ENCODE assay signal across 8 mouse cellular contexts in genomic region chr12:84285593-84285968, GRCm38 (mm10). TPM values are rescaled to one million over a fixed set of nuclear protein-coding genes. Genes with fewer than 3 reads are reported as not detected.
DNase-seq lines count a peak whose midpoint lies in the region; ATAC-seq lines count a peak whose summit lies in the region.

No protein-coding gene starts in this region.

- H3K9ac ChIP-seq in kidney, embryonic 14.5 days (ENCODE audit: low read depth, low read length): peak overlapping the region; percentile 68
- peak overlapping the region; percentile 69 for H3K9ac ChIP-seq in hindbrain, embryonic 16.5 days (ENCODE audit: low read depth, low read length)
- H3K9ac ChIP-seq in midbrain, embryonic 14.5 days (replicated peaks; ENCODE audit: low read length): peak overlapping the region; percentile 64

- 0 out of 2 replicates have a peak, but pooled peaks cover 4% of the 10 kb centered on the region for H3K4me1 ChIP-seq in kidney, embryonic 14.5 days (ENCODE audit: control insufficient read depth, insufficient read depth, low read length)
- H3K4me1 ChIP-seq in embryonic facial prominence, embryonic 10.5 days: peaks cover 16% of the 10 kb centered on the region
- peaks cover 10% of the 10 kb centered on the region for H3K4me1 ChIP-seq in hindbrain, embryonic 16.5 days (ENCODE audit: control insufficient read depth, insufficient read depth, low read depth, low read length)
- peaks cover 13% of the 10 kb centered on the region for H3K4me1 ChIP-seq in midbrain, embryonic 14.5 days (ENCODE audit: control insufficient read depth, insufficient read depth, low read length)

- no peak overlapping the region for H3K27ac ChIP-seq in kidney, embryonic 14.5 days (ENCODE audit: low read depth, low read length)
- H3K27ac ChIP-seq in embryonic facial prominence, embryonic 10.5 days (replicated peaks): peak overlapping the region; percentile 87
- H3K27ac ChIP-seq in hindbrain, embryonic 16.5 days (ENCODE audit: low read depth, low read length): peak overlapping the region; percentile 40
- peak overlapping the region; percentile 41; the same call in 1 of the 2 replicates for H3K27ac ChIP-seq in midbrain, embryonic 14.5 days (replicated peaks; ENCODE audit: low read depth, low read length)

- 36% methylated on average over 8 of the region's 8 CpGs for WGBS in kidney, embryonic 14.5 days
- WGBS in embryonic facial prominence, embryonic 10.5 days: 40% methylated on average over 8 of the region's 8 CpGs
- 35% methylated on average over 8 of the region's 8 CpGs for WGBS in hindbrain, embryonic 16.5 days
- 31% methylated on average over 8 of the region's 8 CpGs for WGBS in midbrain, embryonic 14.5 days

- H3K27me3 ChIP-seq in kidney, embryonic 14.5 days (ENCODE audit: control insufficient read depth, insufficient read depth, low read length): no peaks in the 10 kb centered on the region
- no peaks in the 10 kb centered on the region for H3K27me3 ChIP-seq in embryonic facial prominence, embryonic 10.5 days (replicated peaks; ENCODE audit: low read depth, poor library complexity, severe bottlenecking)
- H3K27me3 ChIP-seq in hindbrain, embryonic 16.5 days (replicated peaks; ENCODE audit: control insufficient read depth, insufficient read depth, low read length): no peaks in the 10 kb centered on the region
- H3K27me3 ChIP-seq in midbrain, embryonic 14.5 days (ENCODE audit: control insufficient read depth, insufficient read depth, low read length): no peaks in the 10 kb centered on the region

- H3K4me2 ChIP-seq in kidney, embryonic 14.5 days (replicated peaks; ENCODE audit: low read depth, low read length): peak overlapping the region; percentile 67
- H3K4me2 ChIP-seq in hindbrain, embryonic 16.5 days (ENCODE audit: low read length): peak overlapping the region; percentile 65
- H3K4me2 ChIP-seq in midbrain, embryonic 14.5 days (ENCODE audit: low read length): peak overlapping the region; percentile 74

- peak overlapping the region; percentile 57 for H3K4me3 ChIP-seq in kidney, embryonic 14.5 days (ENCODE audit: low read length)
- peak overlapping the region; percentile 70 for H3K4me3 ChIP-seq in embryonic facial prominence, embryonic 10.5 days
- peak overlapping the region; percentile 59 for H3K4me3 ChIP-seq in hindbrain, embryonic 16.5 days (ENCODE audit: low read length)
- H3K4me3 ChIP-seq in midbrain, embryonic 14.5 days (replicated peaks; ENCODE audit: low read depth, low read length): peak overlapping the region; percentile 47

- no peaks in the 10 kb centered on the region for H3K9me3 ChIP-seq in kidney, embryonic 14.5 days (ENCODE audit: control insufficient read depth, low read length)
- no peaks in the 10 kb centered on the region; the same call in 1 of the 2 replicates for H3K9me3 ChIP-seq in embryonic facial prominence, embryonic 10.5 days
- H3K9me3 ChIP-seq in hindbrain, embryonic 16.5 days (ENCODE audit: control insufficient read depth, low read length): no peaks in the 10 kb centered on the region
- no peaks in the 10 kb centered on the region for H3K9me3 ChIP-seq in midbrain, embryonic 14.5 days (ENCODE audit: control insufficient read depth, low read length)

- ATAC-seq in kidney, embryonic 14.5 days (ENCODE audit: low FRiP score, low TSS enrichment): no peak
- ATAC-seq in hindbrain, embryonic 16.5 days: peak; percentile 30; the same call in 1 of the 2 replicates
- ATAC-seq in midbrain, embryonic 14.5 days (ENCODE audit: low FRiP score, low TSS enrichment): no peak; the same call in 1 of the 2 replicates

- H3K36me3 ChIP-seq in kidney, embryonic 14.5 days (ENCODE audit: control insufficient read depth, insufficient read depth, low read length): no peaks in the 10 kb centered on the region
- H3K36me3 ChIP-seq in embryonic facial prominence, embryonic 10.5 days (replicated peaks): no peaks in the 10 kb centered on the region
- H3K36me3 ChIP-seq in hindbrain, embryonic 16.5 days (ENCODE audit: control insufficient read depth, insufficient read depth, low read length): no peaks in the 10 kb centered on the region
- no peaks in the 10 kb centered on the region for H3K36me3 ChIP-seq in midbrain, embryonic 14.5 days (ENCODE audit: control insufficient read depth, insufficient read depth, low read length)

- intact Hi-C loops in left cerebral cortex, postnatal 4 days (cut with DNase I): no loop called here

- no peak for DNase-seq in kidney, postnatal 14 days
- DNase-seq in embryonic facial prominence, embryonic 10.5 days (ENCODE audit: low spot score): no peak
- DNase-seq in midbrain, embryonic 14.5 days: peak; percentile 3
- DNase-seq in adipocyte (ENCODE audit: low spot score): no peak
- DNase-seq in Muller cell, postnatal 12 days (ENCODE audit: inconsistent ontology term): no peak
- DNase-seq in left cerebral cortex, postnatal 4 days: no peak

RNA-seq across cellular contexts. Expression of gene Ptgr2, which starts 0.5 kb away (rescaled TPM):
- polyA plus RNA-seq in kidney, embryonic 14.5 days (2014; fragmentation: Nextera tagmentation; extraction: Ambion mirVana): 12.8 and 21.1 TPM in 2 replicates
- 16.5 and 16.6 TPM in 2 replicates for polyA plus RNA-seq in embryonic facial prominence, embryonic 10.5 days (2016; fragmentation: Nextera tagmentation; extraction: Ambion mirVana)
- 17.7 and 18.8 TPM in 2 replicates for polyA plus RNA-seq in hindbrain, embryonic 16.5 days (2015; fragmentation: Nextera tagmentation; extraction: Ambion mirVana)
- polyA plus RNA-seq in midbrain, embryonic 14.5 days (2014; fragmentation: Nextera tagmentation; extraction: Ambion mirVana): 14.0 and 14.4 TPM in 2 replicates
- 10 to 100 TPM; 19.1 to 20.5 TPM for total RNA-seq in left cerebral cortex, postnatal 4 days (2021)

RNA-seq across cellular contexts. Expression of gene Zfp410, which starts 31.1 kb away (rescaled TPM):
- polyA plus RNA-seq in kidney, embryonic 14.5 days (2014; fragmentation: Nextera tagmentation; extraction: Ambion mirVana): 65.6 and 88.7 TPM in 2 replicates
- polyA plus RNA-seq in embryonic facial prominence, embryonic 10.5 days (2016; fragmentation: Nextera tagmentation; extraction: Ambion mirVana): 116 and 119 TPM in 2 replicates
- 61.2 and 64.3 TPM in 2 replicates for polyA plus RNA-seq in hindbrain, embryonic 16.5 days (2015; fragmentation: Nextera tagmentation; extraction: Ambion mirVana)
- polyA plus RNA-seq in midbrain, embryonic 14.5 days (2014; fragmentation: Nextera tagmentation; extraction: Ambion mirVana): 62.9 and 79.8 TPM in 2 replicates
- total RNA-seq in left cerebral cortex, postnatal 4 days (2021): 10 to 100 TPM; 46.4 to 56.3 TPM
